Mouse (Mus musculus): ENCODE measurements around the gene Tmem131l. TPM values are rescaled to one million over a fixed set of nuclear protein-coding genes. Genes with fewer than 3 reads are reported as not detected.

Tmem131l gene
- total RNA-seq, 1 experiment: 31.5 TPM

GRCm38 (mm10) chr3:83962076-83962475, 77.9 kb downstream of the Tmem131l start:
- in situ Hi-C loops (cut with MboI; ENCODE audit: low sequenced_read_pairs in 2 of 2, unreplicated experiment in 2 of 2): no loop called here
- peaks cover 20% of the 10 kb centered on the region for H3K36me3 ChIP-seq (ENCODE audit: control insufficient read depth, insufficient read depth, low read length, poor library complexity, severe bottlenecking)
- no peak for TF ChIP-seq CHD2 (IDR thresholded peaks at IDR 0.05; ENCODE audit: low read depth, low read length)
- TF ChIP-seq ZNF384 (IDR thresholded peaks at IDR 0.05; ENCODE audit: low read depth, low read length): no peak
- TF ChIP-seq ZC3H11A (IDR thresholded peaks at IDR 0.05; ENCODE audit: borderline replicate concordance, low read depth, low read length): no peak
- TF ChIP-seq HCFC1 (IDR thresholded peaks at IDR 0.05; ENCODE audit: borderline replicate concordance, insufficient read depth, low read length): no peak
- TF ChIP-seq MAFK (IDR thresholded peaks at IDR 0.05; ENCODE audit: insufficient read depth, low read depth, low read length): no peak

GRCm38 (mm10) chr3:83958951-83959681, 80.9 kb downstream of the Tmem131l start:
- H3K9me3 ChIP-seq (ENCODE audit: control insufficient read depth, insufficient read depth, low read depth, low read length): no peaks in the 10 kb centered on the region
- no peaks in the 10 kb centered on the region for H3K4me1 ChIP-seq (ENCODE audit: control insufficient read depth in 2 of 2, insufficient read depth in 2 of 2, low read length in 2 of 2, poor library complexity in 1 of 2)
- H3K4me3 ChIP-seq (ENCODE audit: insufficient read depth in 1 of 2, low read depth in 1 of 2, low read length in 2 of 2, poor library complexity in 1 of 2, severe bottlenecking in 1 of 2): no peak overlapping the region
- no peak overlapping the region for H3K9ac ChIP-seq (ENCODE audit: insufficient read depth, low read depth, low read length, poor library complexity, severe bottlenecking)
- TF ChIP-seq HCFC1 (IDR thresholded peaks at IDR 0.05; ENCODE audit: borderline replicate concordance, insufficient read depth, low read length) (no peak), CHD2 (IDR thresholded peaks at IDR 0.05; ENCODE audit: low read depth, low read length) (no peak), MAFK (IDR thresholded peaks at IDR 0.05; ENCODE audit: insufficient read depth, low read depth, low read length) (no peak), ZNF384 (IDR thresholded peaks at IDR 0.05; ENCODE audit: low read depth, low read length) (no peak), ZC3H11A (IDR thresholded peaks at IDR 0.05; ENCODE audit: borderline replicate concordance, low read depth, low read length) (no peak)
- in situ Hi-C loops (cut with MboI; ENCODE audit: low sequenced_read_pairs in 2 of 2, unreplicated experiment in 2 of 2): no loop called here
- no peak overlapping the region for H3K27ac ChIP-seq (ENCODE audit: insufficient read depth, low read depth, low read length, poor library complexity, severe bottlenecking)
- no peak for DNase-seq (ENCODE audit: low read depth, low spot score)
- peaks cover 20% of the 10 kb centered on the region for H3K36me3 ChIP-seq (ENCODE audit: control insufficient read depth, insufficient read depth, low read length, poor library complexity, severe bottlenecking)

More at GRCm38 (mm10) chr3:83962076-83962475, 77.9 kb downstream of the Tmem131l start:
- Histone ChIP-seq H3K4me1 (ENCODE audit: control insufficient read depth in 2 of 2, insufficient read depth in 2 of 2, low read length in 2 of 2, poor library complexity in 1 of 2) (peaks cover 0 to 7% of the 10 kb centered on the region in 2 experiments; a peak in 1 of 4 replicates), H3K9me3 (ENCODE audit: control insufficient read depth, insufficient read depth, low read depth, low read length) (no peaks in the 10 kb centered on the region), H3K9ac (ENCODE audit: insufficient read depth, low read depth, low read length, poor library complexity, severe bottlenecking) (no peak overlapping the region), H3K4me3 (ENCODE audit: insufficient read depth in 1 of 2, low read depth in 1 of 2, low read length in 2 of 2, poor library complexity in 1 of 2, severe bottlenecking in 1 of 2) (no peak overlapping the region), H3K27ac (ENCODE audit: insufficient read depth, low read depth, low read length, poor library complexity, severe bottlenecking) (no peak overlapping the region)
- no peak for DNase-seq (ENCODE audit: low read depth, low spot score)

- in situ Hi-C loops (cut with MboI; ENCODE audit: low sequenced_read_pairs in 2 of 2, unreplicated experiment in 2 of 2): no loop called here
Observed at GRCm38 (mm10) chr3:83953879-83954278, 86.1 kb downstream of the Tmem131l start.

GRCm38 (mm10) chr3:83948801-83949200, 91.2 kb downstream of the Tmem131l start:
- Histone ChIP-seq H3K9me3 (ENCODE audit: control insufficient read depth, insufficient read depth, low read depth, low read length) (no peaks in the 10 kb centered on the region), H3K4me3 (ENCODE audit: insufficient read depth in 1 of 2, low read depth in 1 of 2, low read length in 2 of 2, poor library complexity in 1 of 2, severe bottlenecking in 1 of 2) (no peak overlapping the region), H3K9ac (ENCODE audit: insufficient read depth, low read depth, low read length, poor library complexity, severe bottlenecking) (no peak overlapping the region), H3K4me1 (ENCODE audit: control insufficient read depth in 2 of 2, insufficient read depth in 2 of 2, low read length in 2 of 2, poor library complexity in 1 of 2) (peaks cover 3 to 19% of the 10 kb centered on the region in 2 experiments; a peak in 2 of 4 replicates), H3K27ac (ENCODE audit: insufficient read depth, low read depth, low read length, poor library complexity, severe bottlenecking) (no peak overlapping the region), H3K36me3 (ENCODE audit: control insufficient read depth, insufficient read depth, low read length, poor library complexity, severe bottlenecking) (peaks cover 7% of the 10 kb centered on the region; the same call in 1 of the 2 replicates)
- in situ Hi-C loops (cut with MboI; ENCODE audit: low sequenced_read_pairs in 2 of 2, unreplicated experiment in 2 of 2): no loop called here
- no peak for DNase-seq (ENCODE audit: low read depth, low spot score)
- TF ChIP-seq ZNF384 (IDR thresholded peaks at IDR 0.05; ENCODE audit: low read depth, low read length): no peak
- TF ChIP-seq CHD2 (IDR thresholded peaks at IDR 0.05; ENCODE audit: low read depth, low read length): no peak
- no peak for TF ChIP-seq HCFC1 (IDR thresholded peaks at IDR 0.05; ENCODE audit: borderline replicate concordance, insufficient read depth, low read length)
- TF ChIP-seq MAFK (IDR thresholded peaks at IDR 0.05; ENCODE audit: insufficient read depth, low read depth, low read length): no peak
- TF ChIP-seq ZC3H11A (IDR thresholded peaks at IDR 0.05; ENCODE audit: borderline replicate concordance, low read depth, low read length): no peak

More at GRCm38 (mm10) chr3:83953879-83954278, 86.1 kb downstream of the Tmem131l start:
- Histone ChIP-seq H3K9ac (ENCODE audit: insufficient read depth, low read depth, low read length, poor library complexity, severe bottlenecking) (no peak overlapping the region), H3K27ac (ENCODE audit: insufficient read depth, low read depth, low read length, poor library complexity, severe bottlenecking) (no peak overlapping the region), H3K4me1 (ENCODE audit: control insufficient read depth in 2 of 2, insufficient read depth in 2 of 2, low read length in 2 of 2, poor library complexity in 1 of 2) (peaks cover 0 to 9% of the 10 kb centered on the region in 2 experiments; a peak in 1 of 4 replicates), H3K36me3 (ENCODE audit: control insufficient read depth, insufficient read depth, low read length, poor library complexity, severe bottlenecking) (peaks cover 11% of the 10 kb centered on the region), H3K9me3 (ENCODE audit: control insufficient read depth, insufficient read depth, low read depth, low read length) (no peaks in the 10 kb centered on the region), H3K4me3 (ENCODE audit: insufficient read depth in 1 of 2, low read depth in 1 of 2, low read length in 2 of 2, poor library complexity in 1 of 2, severe bottlenecking in 1 of 2) (no peak overlapping the region)
- DNase-seq (ENCODE audit: low read depth, low spot score): no peak
- TF ChIP-seq ZC3H11A (IDR thresholded peaks at IDR 0.05; ENCODE audit: borderline replicate concordance, low read depth, low read length) (no peak), CHD2 (IDR thresholded peaks at IDR 0.05; ENCODE audit: low read depth, low read length) (no peak), HCFC1 (IDR thresholded peaks at IDR 0.05; ENCODE audit: borderline replicate concordance, insufficient read depth, low read length) (no peak), MAFK (IDR thresholded peaks at IDR 0.05; ENCODE audit: insufficient read depth, low read depth, low read length) (no peak), ZNF384 (IDR thresholded peaks at IDR 0.05; ENCODE audit: low read depth, low read length) (no peak)

Data from ES-E14 (cell line).